Mouse (Mus musculus): Measurements from ENCODE around the gene 2200002D01Rik.

Gene 2200002D01Rik

DNA sequence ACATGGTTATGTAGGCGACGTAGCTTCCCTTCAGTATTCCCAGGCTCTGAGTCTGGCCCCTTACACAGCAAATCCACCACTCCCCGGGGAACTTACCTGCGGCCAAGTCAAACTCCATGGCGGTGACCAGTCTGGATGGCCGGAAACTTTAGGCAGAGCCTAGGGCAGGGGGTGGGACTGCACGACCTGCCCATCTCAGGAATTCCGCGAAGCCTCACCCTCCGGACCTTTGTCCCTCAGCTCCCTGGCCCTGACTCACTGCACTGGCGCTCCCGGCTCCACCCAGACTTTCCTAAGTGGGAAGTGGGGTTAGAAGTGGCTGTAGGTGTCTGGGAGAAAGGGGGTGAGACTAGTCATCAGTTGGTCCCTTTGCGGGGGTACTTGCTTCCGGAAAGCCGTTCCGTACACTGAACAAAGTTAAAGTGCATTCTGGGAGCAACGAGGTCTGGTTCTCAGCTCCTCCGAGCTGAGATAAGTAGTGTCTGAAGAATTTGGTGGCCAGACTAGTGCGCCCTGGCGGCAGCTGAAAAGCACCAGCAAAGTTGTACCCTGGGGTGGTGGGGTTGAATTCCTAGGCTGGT is at the start of gene 2200002D01Rik:
TSS of gene 2200002D01Rik (minus strand) at position 206 of the 581 bp plus-strand sequence.
- in situ Hi-C loops (cut with MboI; ENCODE audit: low pct_unique_long_range_greater_than_20kb in 1 of 2, low sequenced_read_pairs in 2 of 2, unreplicated experiment in 1 of 2): no loop called here

DNA sequence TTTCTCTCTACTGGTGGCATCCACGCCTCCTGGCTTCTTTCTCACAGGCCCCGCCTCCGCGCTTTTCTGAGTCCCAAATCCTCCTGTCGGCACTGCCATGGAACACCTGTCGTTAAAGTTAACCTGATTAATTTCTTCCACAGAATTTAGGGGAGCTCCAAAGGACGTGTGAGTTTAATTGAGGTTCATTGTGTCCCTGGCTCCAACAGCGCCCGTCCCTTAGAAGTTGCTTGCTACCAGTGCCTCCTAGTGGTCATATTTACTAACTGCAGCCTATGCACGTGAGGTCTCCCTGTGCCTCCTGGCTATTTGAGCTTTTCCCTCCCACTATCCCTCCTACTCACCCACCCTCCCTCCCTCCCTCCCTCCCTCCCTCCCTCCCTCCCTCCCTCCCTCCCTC is 48.7 kb upstream of the 2200002D01Rik start:
- in situ Hi-C loops (cut with MboI; ENCODE audit: low pct_unique_long_range_greater_than_20kb in 1 of 2, low sequenced_read_pairs in 2 of 2, unreplicated experiment in 1 of 2): loop anchor here in 1 of 2 experiments (10.0 kb wide), 1 partner anchor 242 kb away; no protein-coding TSS in a partner anchor

DNA sequence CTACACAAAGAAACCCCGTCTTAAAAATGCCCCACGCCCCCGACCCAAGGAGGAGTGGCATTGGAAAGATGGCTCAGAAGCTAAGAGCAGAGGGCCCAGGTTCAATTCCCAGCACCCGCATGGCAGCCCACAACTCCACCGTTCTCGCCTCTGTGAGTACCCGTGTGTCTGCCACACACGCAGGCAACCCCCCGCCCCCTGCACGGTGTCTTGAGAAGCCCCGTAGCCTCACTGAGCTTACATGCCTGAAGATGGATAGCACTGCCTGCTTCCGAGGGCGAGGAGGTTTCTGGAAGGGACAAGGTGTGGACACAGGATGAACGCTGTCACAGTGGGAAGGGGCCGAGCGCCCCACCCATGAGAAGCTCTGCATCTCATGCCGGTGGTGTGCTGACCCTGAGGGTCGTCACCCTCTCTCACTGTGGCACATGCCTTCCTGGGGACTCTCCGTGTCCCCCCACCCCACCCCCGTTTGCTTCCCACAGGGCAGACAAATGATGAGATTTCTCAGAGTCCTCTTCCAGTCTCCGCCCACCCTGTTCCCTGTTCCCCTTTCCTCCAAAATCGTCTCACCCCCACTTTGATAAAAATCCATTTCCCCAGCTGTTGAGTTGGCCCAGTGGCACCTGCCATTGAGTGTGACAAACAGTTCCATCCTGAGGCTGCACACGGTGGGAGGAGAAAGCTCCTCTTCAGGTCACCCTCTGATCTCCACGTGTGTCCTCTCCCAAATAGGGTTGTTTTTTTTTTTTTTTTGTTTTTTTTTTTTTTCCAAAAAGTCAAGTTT is 47.8 kb upstream of the 2200002D01Rik start:
- in situ Hi-C loops (cut with MboI; ENCODE audit: low pct_unique_long_range_greater_than_20kb in 1 of 2, low sequenced_read_pairs in 2 of 2, unreplicated experiment in 1 of 2): loop anchor here in 1 of 2 experiments (10.0 kb wide), 1 partner anchor 241 kb away; no protein-coding TSS in a partner anchor

DNA sequence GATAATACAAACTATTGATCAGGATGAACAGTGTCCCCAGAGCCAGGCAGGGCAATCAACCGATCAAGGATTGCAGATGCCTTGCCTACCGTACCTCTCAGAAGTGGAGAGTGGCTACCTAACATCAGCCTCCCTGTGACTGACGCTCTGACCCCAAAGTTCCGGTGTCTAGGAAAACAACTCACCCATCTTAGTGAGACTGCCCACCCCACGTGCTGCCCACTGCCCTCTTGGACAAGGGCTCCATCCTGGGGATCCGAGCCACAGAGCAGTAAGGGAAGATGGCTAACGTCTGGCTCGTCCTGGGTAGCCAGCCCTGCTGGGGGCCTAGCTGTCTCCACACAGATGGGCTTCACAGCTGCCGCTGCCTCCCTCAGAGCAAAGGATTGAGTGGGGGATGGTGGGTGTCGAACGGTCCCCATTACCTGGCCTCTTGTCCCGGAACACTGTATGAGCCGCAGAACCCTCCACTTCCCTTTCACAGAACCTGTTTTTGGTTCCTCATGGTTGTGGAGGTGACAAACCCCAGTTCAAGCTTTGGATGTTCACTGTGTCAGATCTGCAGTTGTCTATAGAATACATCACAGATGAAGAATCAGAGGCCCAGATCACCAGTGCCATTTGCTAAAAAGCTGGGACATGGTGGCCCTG is 46.0 kb upstream of the 2200002D01Rik start:
- in situ Hi-C loops (cut with MboI; ENCODE audit: low pct_unique_long_range_greater_than_20kb in 1 of 2, low sequenced_read_pairs in 2 of 2, unreplicated experiment in 1 of 2): loop anchor here in 1 of 2 experiments (10.0 kb wide), 1 partner anchor 239 kb away; no protein-coding TSS in a partner anchor

DNA sequence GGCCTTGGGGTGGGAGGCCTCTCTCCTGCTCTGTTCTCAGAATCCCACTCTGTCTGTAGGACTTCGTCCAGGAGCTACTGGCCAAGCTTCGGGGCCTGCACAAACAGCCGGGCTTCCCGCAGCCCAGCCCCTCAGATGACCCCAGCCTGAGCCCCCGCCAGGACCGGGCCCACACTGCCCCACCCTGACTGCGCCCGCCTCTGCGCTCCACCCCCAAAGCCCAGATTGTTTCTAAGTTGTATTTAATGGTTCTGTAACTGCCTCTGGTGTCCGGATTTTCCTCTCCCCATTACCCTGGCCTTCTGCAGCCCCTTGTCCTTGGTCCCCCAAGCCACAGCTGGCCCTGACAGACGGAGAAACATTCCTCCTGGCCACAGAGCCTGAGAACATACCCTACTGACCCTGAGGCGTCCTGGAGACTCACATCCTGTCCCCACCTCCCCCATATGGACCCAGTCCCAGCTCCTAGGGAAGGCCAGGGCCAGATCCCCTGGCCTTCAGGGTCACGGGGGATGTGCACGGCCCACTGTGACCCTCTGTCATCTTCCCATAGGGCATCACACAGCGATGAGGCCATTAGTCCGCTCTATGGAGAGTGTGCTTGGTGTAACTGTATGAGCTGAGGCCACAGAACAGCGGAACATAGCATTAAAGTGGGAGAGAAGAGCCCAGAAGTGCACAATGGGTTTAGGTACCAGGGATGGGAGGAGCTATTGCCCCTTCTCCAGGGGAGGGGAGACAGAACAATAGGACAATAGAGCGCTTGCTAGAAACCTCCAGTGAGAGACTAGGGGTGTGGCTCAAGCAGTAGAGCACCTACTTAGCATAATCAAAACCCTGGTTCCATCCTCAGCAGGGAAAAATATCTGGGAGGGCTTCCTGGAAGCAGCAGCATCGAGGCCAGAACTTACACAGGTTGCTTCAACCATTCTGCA is 45.1 kb upstream of the 2200002D01Rik start:
- in situ Hi-C loops (cut with MboI; ENCODE audit: low pct_unique_long_range_greater_than_20kb in 1 of 2, low sequenced_read_pairs in 2 of 2, unreplicated experiment in 1 of 2): loop anchor here in 1 of 2 experiments (10.0 kb wide), 1 partner anchor 239 kb away; no protein-coding TSS in a partner anchor

- in situ Hi-C loops (cut with MboI; ENCODE audit: low pct_unique_long_range_greater_than_20kb in 1 of 2, low sequenced_read_pairs in 2 of 2, unreplicated experiment in 1 of 2): loop anchor here in 1 of 2 experiments (10.0 kb wide), 1 partner anchor 238 kb away; no protein-coding TSS in a partner anchor
These were observed 44.3 kb upstream of the 2200002D01Rik start for GRCm38 (mm10) chr7:29292458-29293098.

DNA sequence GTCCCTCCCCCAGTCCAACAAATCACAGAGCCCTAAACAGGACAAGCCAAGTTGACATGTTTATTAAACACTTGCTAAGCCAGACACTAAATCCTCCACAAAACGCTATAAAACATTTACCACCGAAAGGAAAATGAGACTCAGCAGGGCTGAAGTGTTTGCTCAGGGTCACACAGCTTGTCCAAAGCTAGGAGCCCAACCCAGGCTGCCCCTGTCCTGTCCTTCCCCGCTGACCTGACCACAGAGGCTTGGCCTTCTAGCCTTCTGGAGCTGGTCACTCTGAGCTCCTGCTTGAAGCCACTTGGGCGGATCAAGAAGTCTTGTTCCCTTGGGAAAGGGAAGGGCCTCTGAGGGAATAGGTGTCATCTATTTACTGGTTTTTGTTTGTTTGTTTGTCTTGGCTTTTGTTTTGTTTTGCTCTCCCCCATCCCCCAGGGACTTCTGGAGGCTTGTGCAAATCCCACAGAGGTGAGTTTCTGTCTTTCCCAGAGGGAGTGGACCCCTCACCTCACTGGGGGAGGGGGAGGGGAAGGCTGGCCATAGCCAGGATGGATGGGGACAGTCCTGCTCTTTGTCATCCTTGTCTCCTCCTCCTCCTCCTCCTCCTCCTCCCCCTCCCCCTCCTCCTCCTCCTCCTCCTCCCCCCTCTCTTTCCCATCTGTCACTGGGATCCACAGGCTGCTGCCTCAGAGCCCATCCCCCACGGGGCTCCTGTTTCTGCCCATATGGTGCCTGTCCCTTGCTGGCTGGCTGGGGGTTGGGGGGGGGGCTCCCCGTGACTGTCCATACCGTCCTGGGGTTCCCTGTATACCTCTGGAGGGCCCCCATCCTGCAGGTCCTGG is 43.6 kb upstream of the 2200002D01Rik start:
- in situ Hi-C loops (cut with MboI; ENCODE audit: low pct_unique_long_range_greater_than_20kb in 1 of 2, low sequenced_read_pairs in 2 of 2, unreplicated experiment in 1 of 2): loop anchor here in 1 of 2 experiments (10.0 kb wide), 1 partner anchor 237 kb away; no protein-coding TSS in a partner anchor

DNA sequence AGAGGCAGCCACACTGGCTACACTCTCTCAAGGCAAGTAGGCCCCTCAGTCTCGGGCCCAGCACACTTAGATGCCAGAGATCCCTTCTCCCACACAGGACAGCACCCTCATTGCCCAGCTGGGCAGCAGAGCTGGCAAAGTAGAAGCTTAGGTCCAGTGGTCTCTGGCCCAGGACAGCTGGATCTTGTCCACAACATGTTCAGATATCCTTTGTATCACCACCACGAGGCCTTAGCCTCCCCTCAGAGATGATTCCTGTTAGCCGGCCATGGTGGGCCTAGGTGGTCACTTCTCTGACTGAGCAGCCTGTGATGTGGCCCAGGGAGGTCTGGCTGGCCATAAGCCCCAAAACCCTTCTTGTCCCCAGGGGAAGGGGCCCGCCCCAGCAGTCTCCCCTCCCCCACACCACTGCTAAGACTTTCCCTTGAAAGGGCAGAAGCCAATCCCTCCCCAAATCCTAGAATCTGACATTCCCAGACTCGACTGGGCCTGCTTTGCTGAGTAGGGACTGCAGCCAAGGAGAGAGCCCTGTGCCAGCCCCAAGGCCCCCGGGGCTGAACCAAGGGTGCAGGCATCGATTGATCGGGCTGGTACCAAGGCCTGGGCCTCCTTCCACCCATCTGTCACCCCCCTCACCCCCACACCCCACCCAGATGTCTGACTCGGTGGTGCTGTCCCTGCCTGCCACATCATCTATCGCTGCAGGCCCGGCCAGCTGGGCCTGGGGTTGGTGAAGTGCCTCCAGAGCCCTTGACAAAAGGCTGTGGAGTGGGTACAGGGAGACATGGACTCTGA is 42.6 kb upstream of the 2200002D01Rik start:
- in situ Hi-C loops (cut with MboI; ENCODE audit: low pct_unique_long_range_greater_than_20kb in 1 of 2, low sequenced_read_pairs in 2 of 2, unreplicated experiment in 1 of 2): loop anchor here in 1 of 2 experiments (10.0 kb wide), 1 partner anchor 236 kb away; no protein-coding TSS in a partner anchor

DNA sequence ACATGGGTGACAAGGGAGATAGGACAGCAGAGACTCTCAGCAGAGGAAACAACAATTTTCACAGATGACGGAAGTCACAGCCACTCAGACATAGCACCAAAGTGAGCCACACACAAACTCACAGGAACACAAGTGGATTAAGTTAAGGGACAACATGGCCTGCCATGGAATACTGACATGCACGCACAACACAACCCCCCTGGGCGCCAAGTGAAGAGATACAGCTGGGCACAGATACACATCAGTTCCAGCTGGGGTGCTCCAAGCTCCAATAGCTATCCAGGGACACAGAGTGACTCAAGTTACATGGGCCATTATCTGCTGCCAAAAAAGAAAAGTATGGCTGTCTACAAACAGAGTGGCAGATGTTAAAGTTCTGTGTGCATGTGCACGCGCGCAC is 41.6 kb upstream of the 2200002D01Rik start:
- in situ Hi-C loops (cut with MboI; ENCODE audit: low pct_unique_long_range_greater_than_20kb in 1 of 2, low sequenced_read_pairs in 2 of 2, unreplicated experiment in 1 of 2): loop anchor here in 1 of 2 experiments (10.0 kb wide), 1 partner anchor 235 kb away; no protein-coding TSS in a partner anchor

DNA sequence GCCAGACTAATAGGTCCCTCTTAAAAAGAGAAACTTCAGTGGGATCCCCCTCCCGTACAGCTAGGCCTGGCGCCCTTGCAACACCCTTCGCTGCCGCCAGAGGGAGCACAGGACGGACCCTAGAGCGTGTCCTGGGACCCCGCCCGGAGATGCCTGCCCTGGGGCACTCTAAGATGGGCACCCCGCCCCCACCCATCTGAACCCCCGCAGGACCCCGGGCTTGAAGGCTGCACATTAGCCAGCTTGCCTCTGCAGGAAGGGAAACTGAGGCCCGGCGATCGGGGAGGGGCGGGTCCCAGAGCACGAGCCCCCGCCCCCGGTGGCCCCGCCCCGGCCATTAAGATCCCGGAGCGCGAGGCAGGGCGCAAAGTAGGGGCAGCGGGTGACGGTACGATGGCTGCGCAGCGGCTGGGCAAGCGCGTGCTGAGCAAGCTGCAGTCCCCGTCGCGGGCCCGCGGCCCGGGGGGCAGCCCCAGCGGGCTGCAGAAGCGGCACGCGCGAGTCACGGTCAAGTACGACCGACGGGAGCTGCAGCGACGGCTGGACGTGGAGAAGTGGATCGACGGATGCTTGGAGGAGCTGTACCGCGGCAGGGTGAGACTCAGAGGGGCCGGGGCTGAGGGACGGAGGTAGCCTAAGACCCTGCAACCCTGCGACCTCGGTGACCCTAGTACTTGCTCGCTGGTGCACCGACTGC is 40.8 kb upstream of the 2200002D01Rik start, which contains the start of gene Ppp1r14a:
TSS of gene Ppp1r14a (plus strand) at position 367 of the 697 bp plus-strand sequence.
- in situ Hi-C loops (cut with MboI; ENCODE audit: low pct_unique_long_range_greater_than_20kb in 1 of 2, low sequenced_read_pairs in 2 of 2, unreplicated experiment in 1 of 2): no loop called here

DNA sequence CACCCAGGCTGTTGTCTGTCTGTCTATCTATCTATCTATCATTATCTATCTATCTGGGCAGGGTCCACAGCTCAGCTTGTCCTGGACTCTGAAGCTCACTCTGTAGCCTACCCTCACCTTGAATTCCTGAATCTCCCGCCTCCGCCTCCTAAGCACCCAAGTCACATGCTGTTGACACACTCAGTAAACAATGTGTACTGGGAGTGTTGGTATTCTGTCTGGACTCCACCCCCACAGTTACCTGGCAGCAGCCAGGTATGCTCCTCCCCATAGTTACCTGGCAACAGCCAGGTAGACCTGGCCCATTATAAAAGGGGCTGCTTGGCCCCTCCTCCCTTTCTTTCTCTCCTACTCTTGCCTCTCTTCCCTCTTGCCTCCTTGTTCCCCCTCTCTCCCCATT is 39.8 kb upstream of the 2200002D01Rik start:
- in situ Hi-C loops (cut with MboI; ENCODE audit: low pct_unique_long_range_greater_than_20kb in 1 of 2, low sequenced_read_pairs in 2 of 2, unreplicated experiment in 1 of 2): no loop called here

GRCm38 (mm10) chr7:29287481-29287880 is 39.2 kb upstream of the 2200002D01Rik start:
- in situ Hi-C loops (cut with MboI; ENCODE audit: low pct_unique_long_range_greater_than_20kb in 1 of 2, low sequenced_read_pairs in 2 of 2, unreplicated experiment in 1 of 2): no loop called here

DNA sequence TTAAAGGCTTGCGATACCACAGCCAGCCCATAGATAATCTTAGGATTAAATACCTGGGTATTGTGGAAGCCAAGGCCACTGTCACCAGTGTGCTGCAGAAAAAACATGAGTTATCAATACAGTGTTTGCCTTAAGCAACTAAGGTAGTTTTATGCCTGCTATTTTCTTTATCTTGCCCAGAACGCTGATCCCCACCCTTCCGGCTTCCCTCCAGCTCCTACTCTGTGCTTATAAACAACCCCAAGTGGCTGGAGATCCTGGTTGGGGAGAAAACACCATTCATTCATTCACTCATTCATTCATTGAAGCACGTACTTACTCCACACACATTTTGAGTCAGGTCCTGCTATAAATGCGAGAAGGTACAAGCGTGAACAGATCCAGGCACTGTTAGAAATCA is 36.3 kb upstream of the 2200002D01Rik start:
- in situ Hi-C loops (cut with MboI; ENCODE audit: low pct_unique_long_range_greater_than_20kb in 1 of 2, low sequenced_read_pairs in 2 of 2, unreplicated experiment in 1 of 2): no loop called here

DNA sequence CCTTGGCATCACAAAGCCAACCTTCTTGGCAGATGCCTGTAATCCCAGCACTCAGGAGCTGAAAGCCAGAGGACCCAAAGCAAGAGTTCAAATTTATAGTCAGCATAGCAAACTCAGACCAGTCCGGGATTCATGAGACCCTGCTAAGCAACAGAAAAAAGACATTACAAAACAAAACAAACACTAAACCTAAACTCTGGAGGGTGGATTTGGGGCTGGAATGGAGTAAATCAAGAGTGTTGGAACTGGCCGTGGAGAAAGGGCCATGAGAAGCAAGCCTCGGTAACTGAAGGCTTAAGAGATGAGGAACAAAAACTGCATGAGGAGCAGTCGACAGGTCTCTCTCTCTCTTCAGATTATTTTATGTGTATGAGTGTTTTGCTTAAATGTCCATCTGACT is 35.6 kb upstream of the 2200002D01Rik start:
- in situ Hi-C loops (cut with MboI; ENCODE audit: low pct_unique_long_range_greater_than_20kb in 1 of 2, low sequenced_read_pairs in 2 of 2, unreplicated experiment in 1 of 2): no loop called here

- in situ Hi-C loops (cut with MboI; ENCODE audit: low pct_unique_long_range_greater_than_20kb in 1 of 2, low sequenced_read_pairs in 2 of 2, unreplicated experiment in 1 of 2): no loop called here
These were observed 33.8 kb upstream of the 2200002D01Rik start for GRCm38 (mm10) chr7:29282074-29282554.

Data from mouse embryonic stem cell (cell line).